Mouse (Mus musculus) megakaryocyte, embryonic 14.5 days (primary cell): ENCODE data around the gene Hcn3.

ENCODE experiments used
- FLI1 ChIP-seq: IDR thresholded peaks from 2 replicates; pipeline ENCODE4 v1.6.1; 2012; ENCODE audit warnings: low read length, inconsistent platforms, mixed read lengths
- GATA1 ChIP-seq: IDR thresholded peaks from 3 replicates; pipeline ENCODE4 v1.6.1; 2012; ENCODE audit warnings: mixed read lengths, low read length, inconsistent platforms, borderline replicate concordance

DNA sequence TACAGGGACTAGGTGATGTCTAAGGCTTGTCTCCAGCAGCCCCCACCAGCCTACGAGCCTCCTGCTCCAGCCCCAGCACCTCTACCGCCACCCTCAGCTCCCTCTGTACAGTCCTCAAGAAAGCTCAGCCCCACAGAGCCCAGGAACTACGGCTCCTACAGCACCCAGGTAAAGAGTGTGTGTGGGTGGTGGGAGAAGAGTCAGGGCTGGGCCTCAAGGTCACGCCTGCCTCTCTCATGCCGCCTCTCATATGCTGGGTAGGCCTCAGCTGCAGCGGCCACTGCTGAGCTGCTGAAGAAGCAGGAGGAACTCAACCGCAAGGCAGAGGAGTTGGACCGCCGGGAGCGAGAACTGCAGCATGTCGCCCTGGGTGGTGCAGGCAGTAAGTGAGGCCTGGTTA, 19.1 kb upstream of the Hcn3 start:
- TF ChIP-seq GATA1 (no peak), FLI1 (no peak)
